Mouse (Mus musculus) embryonic facial prominence, embryonic 14.5 days (tissue): Measurements from ENCODE around the gene Rrp15. TPM values are rescaled to one million over a fixed set of nuclear protein-coding genes. Genes with fewer than 3 reads are reported as not detected.
"Not testable (repeated sequence)": the region's sequence is repeated elsewhere in the genome, so short reads cannot be mapped to it uniquely, and the experiment has no call there.

Experiments
- ATAC-seq: fragments of 200-750 bp; cut with Nextera tagmentation; 2 replicates; pipeline ENCODE4 v1.8.0; 2017; ENCODE audit warnings: low read depth, moderate number of reproducible peaks, moderate TSS enrichment
- DNase-seq: peaks from one replicate; pipeline ENCODE4 v3.0.0-alpha.2; 2015; ENCODE audit warnings: low spot score
- H3K27ac ChIP-seq: fragments of 300-500 bp; sonication (generic); replicated peaks from 2 replicates; pipeline ENCODE4 v1.5.1; 2014; ENCODE audit warnings: low read depth, mild to moderate bottlenecking, low read length, moderate library complexity
- H3K27me3 ChIP-seq: fragments of 300-500 bp; sonication (generic); replicated peaks from 2 replicates; pipeline ENCODE4 v1.6.1; 2014; ENCODE audit warnings: low read length; ENCODE audit not compliant: control insufficient read depth, insufficient read depth
- H3K36me3 ChIP-seq: fragments of 300-500 bp; sonication (generic); 2 replicates; pipeline ENCODE4 v1.6.1; 2014; ENCODE audit warnings: low read length, mixed read lengths; ENCODE audit not compliant: control insufficient read depth, insufficient read depth
- H3K4me1 ChIP-seq: fragments of 300-500 bp; sonication (generic); 2 replicates; pipeline ENCODE4 v1.6.1; 2014; ENCODE audit warnings: antibody characterized with exemption, low read length; ENCODE audit not compliant: control insufficient read depth, insufficient read depth
- H3K4me2 ChIP-seq: fragments of 300-500 bp; sonication (generic); 2 replicates; pipeline ENCODE4 v1.6.1; 2014; ENCODE audit warnings: low read depth, mild to moderate bottlenecking, low read length, moderate library complexity, mixed read lengths
- H3K4me3 ChIP-seq: fragments of 300-500 bp; sonication (generic); 2 replicates; pipeline ENCODE4 v1.5.1; 2014; ENCODE audit warnings: low read depth, mild to moderate bottlenecking, low read length
- H3K9ac ChIP-seq: fragments of 300-500 bp; sonication (generic); 2 replicates; pipeline ENCODE4 v1.6.1; 2014; ENCODE audit warnings: low read depth, mild to moderate bottlenecking, low read length, moderate library complexity, mixed read lengths
- H3K9me3 ChIP-seq: fragments of 300-500 bp; sonication (generic); 2 replicates; pipeline ENCODE4 v1.6.1; 2016; ENCODE audit warnings: low read length; ENCODE audit not compliant: control insufficient read depth
- WGBS: fragments of 180-500 bp; shearing (Covaris S2); extraction: QIAGEN DNeasy Blood & Tissue Kit; methylation state at CpG from one replicate; pipeline ENCODE4 v1.1.7; 2014; 5-methylcytosine and 5-hydroxymethylcytosine counted together
- polyA plus RNA-seq: library from polyadenylated mRNA; unstranded; fragments of >200 nt; fragmentation: Nextera tagmentation; extraction: Ambion mirVana; gene quantifications from 2 replicates; pipeline ENCODE4 v1.2.1, GENCODE M21; 2014

Gene Rrp15
- polyA plus RNA-seq, 1 experiment from 2014 or later, result 59.7 TPM

- H3K4me1 ChIP-seq, result no peaks in the 10 kb centered on the region
- H3K9me3 ChIP-seq, result no peaks in the 10 kb centered on the region
- ATAC-seq (no peak), DNase-seq (no peak)
- no peak overlapping the region for H3K4me2 ChIP-seq
- WGBS, result 88% methylated on average over 1 of the region's 1 CpGs
- no peak overlapping the region for H3K9ac ChIP-seq
- no peak overlapping the region for H3K27ac ChIP-seq
- no peaks in the 10 kb centered on the region for H3K36me3 ChIP-seq
- H3K4me3 ChIP-seq, result no peak overlapping the region
- H3K27me3 ChIP-seq, result no peaks in the 10 kb centered on the region
Observed at GRCm38 (mm10) chr1:186768392-186768791, 19.2 kb upstream of the Rrp15 start.

- not testable (repeated sequence) for H3K27me3 ChIP-seq, ATAC-seq, H3K4me1 ChIP-seq, H3K27ac ChIP-seq, H3K4me3 ChIP-seq, H3K9me3 ChIP-seq, H3K4me2 ChIP-seq, H3K36me3 ChIP-seq, H3K9ac ChIP-seq, DNase-seq
- WGBS, result 72% methylated on average over 6 of the region's 6 CpGs
Observed at GRCm38 (mm10) chr1:186763451-186763850, 14.3 kb upstream of the Rrp15 start.

GRCm38 (mm10) chr1:186749675-186750283 is 621 bp upstream of the Rrp15 start:
- peak overlapping the region; percentile 78 for H3K9ac ChIP-seq
- DNase-seq, result peak; percentile 24
- H3K27ac ChIP-seq, result peak overlapping the region; percentile 80
- H3K4me2 ChIP-seq, result peak overlapping the region; percentile 69
- H3K27me3 ChIP-seq, result no peaks in the 10 kb centered on the region
- H3K36me3 ChIP-seq, result no peaks in the 10 kb centered on the region
- ATAC-seq, result peak; percentile 69
- H3K4me3 ChIP-seq, result peak overlapping the region; percentile 64
- no peaks in the 10 kb centered on the region for H3K9me3 ChIP-seq
- 35% methylated on average over 10 of the region's 10 CpGs for WGBS
- H3K4me1 ChIP-seq, result peaks cover 12% of the 10 kb centered on the region

GRCm38 (mm10) chr1:186739828-186740227 is 9.3 kb downstream of the Rrp15 start:
- Histone ChIP-seq H3K4me2 (no peak overlapping the region), H3K4me3 (no peak overlapping the region), H3K4me1 (0 out of 2 replicates have a peak, but pooled peaks cover 4% of the 10 kb centered on the region), H3K27ac (no peak overlapping the region), H3K36me3 (peaks cover 46% of the 10 kb centered on the region), H3K27me3 (no peaks in the 10 kb centered on the region), H3K9ac (no peak overlapping the region), H3K9me3 (no peaks in the 10 kb centered on the region)
- ATAC-seq (0 out of 2 replicates have a peak, but pooled peaks have one; percentile 65), DNase-seq (peak; percentile 58)
- 74% methylated on average over 7 of the region's 7 CpGs for WGBS

- no peak for ATAC-seq
- 95% methylated on average over 5 of the region's 5 CpGs for WGBS
Observed at GRCm38 (mm10) chr1:186735537-186735936, 13.6 kb downstream of the Rrp15 start.

GRCm38 (mm10) chr1:186733052-186733451 is 16.1 kb downstream of the Rrp15 start:
- Histone ChIP-seq H3K4me2 (no peak overlapping the region), H3K27ac (no peak overlapping the region), H3K27me3 (no peaks in the 10 kb centered on the region), H3K4me3 (no peak overlapping the region), H3K9ac (no peak overlapping the region), H3K4me1 (no peaks in the 10 kb centered on the region), H3K36me3 (peaks cover 46% of the 10 kb centered on the region), H3K9me3 (no peaks in the 10 kb centered on the region)
- 96% methylated on average over 8 of the region's 8 CpGs for WGBS
- DNase-seq (no peak), ATAC-seq (no peak)

More at GRCm38 (mm10) chr1:186735537-186735936, 13.6 kb downstream of the Rrp15 start:
- DNase-seq, result no peak
- no peak overlapping the region for H3K9ac ChIP-seq
- no peaks in the 10 kb centered on the region for H3K9me3 ChIP-seq
- no peak overlapping the region for H3K4me3 ChIP-seq
- H3K4me1 ChIP-seq, result no peaks in the 10 kb centered on the region
- H3K36me3 ChIP-seq, result peaks cover 62% of the 10 kb centered on the region
- no peaks in the 10 kb centered on the region for H3K27me3 ChIP-seq
- no peak overlapping the region for H3K4me2 ChIP-seq
- H3K27ac ChIP-seq, result no peak overlapping the region

GRCm38 (mm10) chr1:186728778-186729177 is 20.4 kb downstream of the Rrp15 start:
- Histone ChIP-seq H3K4me3 (no peak overlapping the region), H3K36me3 (0 out of 2 replicates have a peak, but pooled peaks cover 5% of the 10 kb centered on the region), H3K9me3 (no peaks in the 10 kb centered on the region), H3K4me2 (no peak overlapping the region), H3K9ac (no peak overlapping the region), H3K27ac (no peak overlapping the region), H3K4me1 (no peaks in the 10 kb centered on the region), H3K27me3 (no peaks in the 10 kb centered on the region)
- no peak for ATAC-seq
- 69% methylated on average over 4 of the region's 4 CpGs for WGBS
- DNase-seq, result no peak

- no peaks in the 10 kb centered on the region for H3K27me3 ChIP-seq
- no peaks in the 10 kb centered on the region for H3K4me1 ChIP-seq
- DNase-seq (no peak), ATAC-seq (no peak)
- H3K4me2 ChIP-seq, result no peak overlapping the region
- 0 out of 2 replicates have a peak, but pooled peaks cover 3% of the 10 kb centered on the region for H3K36me3 ChIP-seq
- no peak overlapping the region for H3K4me3 ChIP-seq
- H3K27ac ChIP-seq, result no peak overlapping the region
- H3K9ac ChIP-seq, result no peak overlapping the region
- WGBS, result 74% methylated on average over 7 of the region's 7 CpGs
- no peaks in the 10 kb centered on the region for H3K9me3 ChIP-seq
Observed at GRCm38 (mm10) chr1:186726117-186726516, 23.0 kb downstream of the Rrp15 start.

GRCm38 (mm10) chr1:186722299-186722698 is 26.9 kb downstream of the Rrp15 start:
- H3K36me3 ChIP-seq, result peaks cover 24% of the 10 kb centered on the region
- no peaks in the 10 kb centered on the region for H3K27me3 ChIP-seq
- H3K4me1 ChIP-seq, result no peaks in the 10 kb centered on the region
- no peak overlapping the region for H3K27ac ChIP-seq
- ATAC-seq (peak; percentile 19; the same call in 1 of the 2 replicates), DNase-seq (no peak)
- H3K9ac ChIP-seq, result no peak overlapping the region
- H3K4me2 ChIP-seq, result no peak overlapping the region
- no peak overlapping the region for H3K4me3 ChIP-seq
- WGBS, result 75% methylated on average over 9 of the region's 9 CpGs
- H3K9me3 ChIP-seq, result no peaks in the 10 kb centered on the region
